29 mouse cellular contexts compared by ENCODE assay signal in genomic region chr1:162124396-162124795, GRCm38 (mm10).
DNase-seq lines count a peak whose midpoint lies in the region; ATAC-seq and TF ChIP-seq lines count a peak whose summit lies in the region.
"Had no signal": no experiment of that assay in that cellular context is flagged by ENCODE, and none has a peak within 500 bp of the region (broad histone marks: within the 10 kb centered on the region; RNA-seq: fewer than 3 reads in every experiment).

No protein-coding gene starts in this region.

- no peak overlapping the region for H3K9ac ChIP-seq in embryonic facial prominence, embryonic 13.5 days
- no peak overlapping the region for H3K9ac ChIP-seq in limb, embryonic 13.5 days
- H3K9ac ChIP-seq: hindbrain, embryonic 12.5 days; intestine, embryonic 15.5 days; liver, embryonic 15.5 days; lung, embryonic 14.5 days; midbrain, embryonic 15.5 days; neural tube, embryonic 15.5 days had no signal

- peak; percentile 34 to 40 for DNase-seq in cerebellum, adult 2 months
- no peak for DNase-seq in cerebellum, adult 8-10 months
- peak; percentile 39 to 54 for DNase-seq in cerebellum, postnatal 10 days
- DNase-seq in embryo, embryonic 10.5 days (ENCODE audit: low spot score): no peak
- no peak for DNase-seq in frontal cortex, adult 2 months (ENCODE audit: extremely low spot score in 1 of 2, low spot score in 1 of 2)
- DNase-seq: adrenal gland, postnatal 10 days; gastrocnemius, postnatal 25 days; heart, adult 18-20 months; heart, postnatal 36 days; kidney, adult 2 months; kidney, postnatal 4 days; left cerebral cortex, postnatal 4 days; lung, embryonic 14.5 days; retina, postnatal 1 day; right cerebral cortex, postnatal 14 days; thymus, postnatal 4 days had no signal

- no peaks in the 10 kb centered on the region for H3K36me3 ChIP-seq in embryonic facial prominence, embryonic 13.5 days
- H3K36me3 ChIP-seq in limb, embryonic 13.5 days: no peaks in the 10 kb centered on the region
- H3K36me3 ChIP-seq: G1E; hindbrain, embryonic 12.5 days; intestine, embryonic 15.5 days; liver, embryonic 15.5 days; midbrain, embryonic 10.5 days; midbrain, embryonic 15.5 days; neural tube, embryonic 15.5 days had no signal

- no peaks in the 10 kb centered on the region for H3K9me3 ChIP-seq in embryonic facial prominence, embryonic 13.5 days
- no peaks in the 10 kb centered on the region for H3K9me3 ChIP-seq in limb, embryonic 13.5 days
- H3K9me3 ChIP-seq: G1E; hindbrain, embryonic 12.5 days; intestine, embryonic 15.5 days; liver, embryonic 15.5 days; midbrain, embryonic 10.5 days; midbrain, embryonic 15.5 days; neural tube, embryonic 15.5 days had no signal

- peaks cover 7% of the 10 kb centered on the region; the same call in 1 of the 2 replicates for H3K4me1 ChIP-seq in cerebellum, adult 2 months (ENCODE audit: control insufficient read depth, insufficient read depth, low read length)
- H3K4me1 ChIP-seq in embryonic facial prominence, embryonic 13.5 days: peaks cover 39% of the 10 kb centered on the region
- H3K4me1 ChIP-seq in limb, embryonic 13.5 days: peaks cover 61% of the 10 kb centered on the region
- H3K4me1 ChIP-seq: intestine, embryonic 15.5 days; liver, embryonic 15.5 days; midbrain, embryonic 10.5 days; midbrain, embryonic 15.5 days had no signal

- ATAC-seq in embryonic facial prominence, embryonic 13.5 days (ENCODE audit: insufficient number of reproducible peaks, insufficient read depth, low FRiP score, low TSS enrichment, low read depth): no peak
- no peak for ATAC-seq in limb, embryonic 13.5 days (ENCODE audit: low FRiP score, low read depth)
- ATAC-seq: forebrain, embryonic 14.5 days; hindbrain, postnatal 0 days; intestine, embryonic 15.5 days; midbrain, embryonic 15.5 days had no signal

- no peak overlapping the region for H3K27ac ChIP-seq in cerebellum, adult 2 months (ENCODE audit: insufficient read depth, low read length)
- H3K27ac ChIP-seq in embryonic facial prominence, embryonic 13.5 days: peak overlapping the region; percentile 63
- peak overlapping the region; percentile 55; the same call in 1 of the 2 replicates for H3K27ac ChIP-seq in limb, embryonic 13.5 days
- H3K27ac ChIP-seq: hindbrain, embryonic 12.5 days; hindbrain, postnatal 0 days; intestine, embryonic 15.5 days; kidney, postnatal 0 days; liver, embryonic 15.5 days; midbrain, embryonic 10.5 days; midbrain, embryonic 15.5 days; neural tube, embryonic 15.5 days had no signal

- no peak overlapping the region for H3K4me3 ChIP-seq in cerebellum, adult 2 months (replicated peaks; ENCODE audit: insufficient read depth, low read depth, low read length)
- H3K4me3 ChIP-seq in embryonic facial prominence, embryonic 13.5 days: no peak overlapping the region
- H3K4me3 ChIP-seq in limb, embryonic 13.5 days: no peak overlapping the region
- H3K4me3 ChIP-seq: hindbrain, embryonic 12.5 days; intestine, embryonic 15.5 days; liver, embryonic 15.5 days; midbrain, embryonic 10.5 days; midbrain, embryonic 15.5 days; neural tube, embryonic 15.5 days had no signal

- 44% methylated on average over 3 of the region's 3 CpGs for WGBS in cerebellum, adult 2 months
- WGBS in embryonic facial prominence, embryonic 13.5 days: 58% methylated on average over 3 of the region's 3 CpGs
- 53% methylated on average over 3 of the region's 3 CpGs for WGBS in limb, embryonic 13.5 days

- no peak overlapping the region for H3K4me2 ChIP-seq in embryonic facial prominence, embryonic 13.5 days
- H3K4me2 ChIP-seq in limb, embryonic 13.5 days (replicated peaks): no peak overlapping the region
- H3K4me2 ChIP-seq: heart, embryonic 11.5 days; hindbrain, embryonic 12.5 days; intestine, embryonic 15.5 days; liver, embryonic 15.5 days; lung, embryonic 14.5 days; midbrain, embryonic 15.5 days; neural tube, embryonic 15.5 days had no signal

- no peak for TF ChIP-seq POLR2A in cerebellum, adult 2 months (IDR thresholded peaks at IDR 0.05; ENCODE audit: borderline replicate concordance, insufficient read depth, low read length)

- no peak for TF ChIP-seq CTCF in cerebellum, adult 2 months (IDR thresholded peaks at IDR 0.05; ENCODE audit: borderline replicate concordance, insufficient read depth, low read depth, low read length)

- H3K27me3 ChIP-seq in cerebellum, adult 2 months (ENCODE audit: control insufficient read depth, insufficient read depth, low read length): no peaks in the 10 kb centered on the region
- H3K27me3 ChIP-seq in embryonic facial prominence, embryonic 13.5 days: no peaks in the 10 kb centered on the region
- H3K27me3 ChIP-seq in limb, embryonic 13.5 days: no peaks in the 10 kb centered on the region
- H3K27me3 ChIP-seq: hindbrain, embryonic 12.5 days; intestine, embryonic 15.5 days; liver, embryonic 15.5 days; midbrain, embryonic 15.5 days; neural tube, embryonic 15.5 days had no signal

Comparison
In these comparisons a context has a peak if more than half of its experiments do, and no peak if none do; other contexts are left out.
1. DNase-seq: peak in cerebellum, adult 2 months (2 of 2) and cerebellum, postnatal 10 days (2 of 2); none in cerebellum, adult 8-10 months (single experiment), embryo, embryonic 10.5 days (single experiment) and frontal cortex, adult 2 months (0 of 2).